Mouse (Mus musculus): ENCODE measurements around the gene Got1.
"Not testable (repeated sequence)": the region's sequence is repeated elsewhere in the genome, so short reads cannot be mapped to it uniquely, and the experiment has no call there.

Gene Got1

GRCm38 (mm10) chr19:43521996-43522395, 2.4 kb downstream of the Got1 start:
- no peak for DNase-seq (ENCODE audit: low read depth, low spot score)

GRCm38 (mm10) chr19:43521362-43521761, 3.0 kb downstream of the Got1 start:
- DNase-seq (ENCODE audit: low read depth, low spot score) = no peak

- DNase-seq (ENCODE audit: low read depth, low spot score) = no peak
These were observed 4.0 kb downstream of the Got1 start for GRCm38 (mm10) chr19:43520402-43520801.

- DNase-seq (ENCODE audit: low read depth, low spot score) = no peak
These were observed 5.2 kb downstream of the Got1 start for GRCm38 (mm10) chr19:43519226-43519625.

- no peak for DNase-seq (ENCODE audit: low read depth, low spot score)
These were observed 6.1 kb downstream of the Got1 start for GRCm38 (mm10) chr19:43518261-43518660.

GRCm38 (mm10) chr19:43517808-43518207, 6.6 kb downstream of the Got1 start:
- no peak for DNase-seq (ENCODE audit: low read depth, low spot score)

- no peak for DNase-seq (ENCODE audit: low read depth, low spot score)
These were observed 7.1 kb downstream of the Got1 start for GRCm38 (mm10) chr19:43517320-43517719.

GRCm38 (mm10) chr19:43516397-43517035, 7.9 kb downstream of the Got1 start:
- no peak for DNase-seq (ENCODE audit: low read depth, low spot score)

GRCm38 (mm10) chr19:43515668-43516396, 8.6 kb downstream of the Got1 start:
- DNase-seq (ENCODE audit: low read depth, low spot score) = no peak

- no peak for DNase-seq (ENCODE audit: low read depth, low spot score)
These were observed 10.5 kb downstream of the Got1 start for GRCm38 (mm10) chr19:43513874-43514273.

GRCm38 (mm10) chr19:43511621-43512620, 12.5 kb downstream of the Got1 start:
- DNase-seq (ENCODE audit: low read depth, low spot score) = no peak

GRCm38 (mm10) chr19:43510436-43511220, 13.8 kb downstream of the Got1 start:
- no peak for DNase-seq (ENCODE audit: low read depth, low spot score)

GRCm38 (mm10) chr19:43505441-43505840, 19.0 kb downstream of the Got1 start:
- no peak for DNase-seq (ENCODE audit: low read depth, low spot score)

GRCm38 (mm10) chr19:43503593-43503992, 20.8 kb downstream of the Got1 start:
- not testable (repeated sequence) for DNase-seq (ENCODE audit: low read depth, low spot score)

- no peak for DNase-seq (ENCODE audit: low read depth, low spot score)
These were observed 21.8 kb downstream of the Got1 start for GRCm38 (mm10) chr19:43502630-43503029.

GRCm38 (mm10) chr19:43498874-43499273, 25.5 kb downstream of the Got1 start:
- DNase-seq (ENCODE audit: low read depth, low spot score) = no peak

- no peak for DNase-seq (ENCODE audit: low read depth, low spot score)
These were observed 27.0 kb downstream of the Got1 start for GRCm38 (mm10) chr19:43497440-43497839.

- peak; percentile 58 for DNase-seq (ENCODE audit: low read depth, low spot score)
These were observed 28.6 kb downstream of the Got1 start for GRCm38 (mm10) chr19:43495846-43496245.

- no peak for DNase-seq (ENCODE audit: low read depth, low spot score)
These were observed 29.5 kb downstream of the Got1 start for GRCm38 (mm10) chr19:43494914-43495313.

- DNase-seq (ENCODE audit: low read depth, low spot score) = no peak
These were observed 30.5 kb downstream of the Got1 start for GRCm38 (mm10) chr19:43493878-43494277.

- not testable (repeated sequence) for DNase-seq (ENCODE audit: low read depth, low spot score)
These were observed 31.1 kb downstream of the Got1 start for GRCm38 (mm10) chr19:43493316-43493715.
